Mouse (Mus musculus): ENCODE measurements around the gene Gaa. TPM values are rescaled to one million over a fixed set of nuclear protein-coding genes. Genes with fewer than 3 reads are reported as not detected.
"Not testable (repeated sequence)": the region's sequence is repeated elsewhere in the genome, so short reads cannot be mapped to it uniquely, and the experiment has no call there.

The Gaa gene
- polyA plus RNA-seq, 1 experiment from 2014 or later = 62.3 TPM

DNA sequence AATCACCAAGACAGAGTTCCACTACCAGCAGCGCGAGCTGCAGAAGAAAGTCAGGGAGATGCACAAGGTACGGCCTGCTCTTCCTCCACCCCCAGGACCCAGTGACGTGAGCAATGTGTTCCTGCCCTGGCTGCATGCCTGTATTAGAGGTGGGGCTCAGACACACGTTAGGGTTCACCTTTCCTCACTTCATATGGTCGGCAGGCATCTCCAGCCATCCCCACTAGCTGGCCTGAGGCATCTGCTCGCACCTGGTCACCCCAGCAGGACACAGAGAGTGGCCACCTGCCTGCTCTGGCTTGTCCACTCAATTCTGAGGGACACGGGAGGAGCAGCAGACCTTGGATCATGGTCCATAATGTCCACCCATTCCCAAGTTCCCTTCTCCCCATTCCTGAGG, 7.7 kb upstream of the Gaa start:
- ATAC-seq (replicated peaks; ENCODE audit: low FRiP score, low TSS enrichment, low read depth) (no peak), DNase-seq (ENCODE audit: low spot score) (no peak)
- WGBS = 83% methylated on average over 8 of the region's 8 CpGs

DNA sequence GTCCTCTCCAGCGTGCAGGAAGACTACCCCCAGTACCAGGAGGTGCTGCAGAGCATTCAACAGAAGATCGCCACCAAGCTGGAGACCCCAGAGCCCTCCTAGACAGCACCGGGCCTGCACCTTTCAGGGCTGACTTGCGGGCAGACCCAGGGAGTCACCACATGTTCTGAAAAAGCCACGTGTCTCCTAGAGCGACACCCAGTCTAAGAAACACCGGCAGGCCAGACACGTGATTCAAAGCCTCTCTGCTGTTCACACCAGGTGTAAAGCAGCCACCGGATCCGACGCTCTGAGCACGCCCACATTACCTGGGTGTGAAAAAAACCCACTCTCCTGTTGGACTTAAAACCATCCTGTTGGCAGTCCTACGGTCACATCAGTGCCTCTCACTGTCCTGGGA, 3.3 kb upstream of the Gaa start:
- H3K4me3 ChIP-seq (ENCODE audit: low read depth, low read length) = no peak overlapping the region
- 91% methylated on average over 13 of the region's 13 CpGs for WGBS
- H3K4me1 ChIP-seq (replicated peaks; ENCODE audit: control insufficient read depth, insufficient read depth, low read length) = peaks cover 6% of the 10 kb centered on the region; the same call in 1 of the 2 replicates
- no peaks in the 10 kb centered on the region for H3K27me3 ChIP-seq (replicated peaks; ENCODE audit: control insufficient read depth, insufficient read depth, low read length)
- DNase-seq (ENCODE audit: low spot score) (no peak), ATAC-seq (replicated peaks; ENCODE audit: low FRiP score, low TSS enrichment, low read depth) (no peak)
- H3K9ac ChIP-seq (ENCODE audit: low read length) = no peak overlapping the region
- no peaks in the 10 kb centered on the region for H3K36me3 ChIP-seq (ENCODE audit: control insufficient read depth, insufficient read depth, low read length)
- no peak overlapping the region for H3K27ac ChIP-seq (ENCODE audit: low read depth)
- no peaks in the 10 kb centered on the region for H3K9me3 ChIP-seq (ENCODE audit: control insufficient read depth, low read length)
- no peak overlapping the region for H3K4me2 ChIP-seq (ENCODE audit: low read length)

More for the DNA sequence above, 7.7 kb upstream of the Gaa start:
- no peak overlapping the region for H3K9ac ChIP-seq (ENCODE audit: low read length)
- H3K27ac ChIP-seq (ENCODE audit: low read depth) = no peak overlapping the region
- no peaks in the 10 kb centered on the region for H3K36me3 ChIP-seq (ENCODE audit: control insufficient read depth, insufficient read depth, low read length)
- H3K4me3 ChIP-seq (ENCODE audit: low read depth, low read length) = no peak overlapping the region
- no peaks in the 10 kb centered on the region for H3K9me3 ChIP-seq (ENCODE audit: control insufficient read depth, low read length)
- H3K4me1 ChIP-seq (replicated peaks; ENCODE audit: control insufficient read depth, insufficient read depth, low read length) = no peaks in the 10 kb centered on the region
- no peak overlapping the region for H3K4me2 ChIP-seq (ENCODE audit: low read length)
- no peaks in the 10 kb centered on the region for H3K27me3 ChIP-seq (replicated peaks; ENCODE audit: control insufficient read depth, insufficient read depth, low read length)

DNA sequence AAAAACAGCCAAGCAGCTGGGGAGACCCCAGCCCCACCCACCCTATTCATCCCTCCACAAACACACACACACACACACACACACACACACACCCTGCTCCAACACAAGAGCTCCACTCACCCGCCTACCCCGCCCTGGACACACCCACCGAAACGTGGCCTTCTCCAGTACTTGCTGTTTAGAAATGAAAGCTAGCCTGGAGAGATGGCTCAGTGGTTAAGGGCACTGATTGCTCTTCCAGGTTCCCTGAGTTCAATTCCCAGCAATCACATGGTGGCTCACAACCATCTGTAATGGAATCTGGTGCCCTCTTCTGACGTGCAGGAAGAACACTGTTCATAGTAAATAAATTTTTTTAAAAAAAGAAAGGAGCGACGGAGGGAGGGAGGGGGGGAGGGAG, 1.9 kb upstream of the Gaa start:
- Histone ChIP-seq H3K9ac (ENCODE audit: low read length) (no peak overlapping the region), H3K27me3 (replicated peaks; ENCODE audit: control insufficient read depth, insufficient read depth, low read length) (no peaks in the 10 kb centered on the region), H3K4me1 (replicated peaks; ENCODE audit: control insufficient read depth, insufficient read depth, low read length) (peaks cover 6% of the 10 kb centered on the region; the same call in 1 of the 2 replicates), H3K27ac (ENCODE audit: low read depth) (no peak overlapping the region), H3K36me3 (ENCODE audit: control insufficient read depth, insufficient read depth, low read length) (no peaks in the 10 kb centered on the region), H3K4me3 (ENCODE audit: low read depth, low read length) (no peak overlapping the region), H3K4me2 (ENCODE audit: low read length) (no peak overlapping the region), H3K9me3 (ENCODE audit: control insufficient read depth, low read length) (no peaks in the 10 kb centered on the region)
- DNase-seq (ENCODE audit: low spot score) (no peak), ATAC-seq (replicated peaks; ENCODE audit: low FRiP score, low TSS enrichment, low read depth) (no peak)
- WGBS = 76% methylated on average over 7 of the region's 7 CpGs

DNA sequence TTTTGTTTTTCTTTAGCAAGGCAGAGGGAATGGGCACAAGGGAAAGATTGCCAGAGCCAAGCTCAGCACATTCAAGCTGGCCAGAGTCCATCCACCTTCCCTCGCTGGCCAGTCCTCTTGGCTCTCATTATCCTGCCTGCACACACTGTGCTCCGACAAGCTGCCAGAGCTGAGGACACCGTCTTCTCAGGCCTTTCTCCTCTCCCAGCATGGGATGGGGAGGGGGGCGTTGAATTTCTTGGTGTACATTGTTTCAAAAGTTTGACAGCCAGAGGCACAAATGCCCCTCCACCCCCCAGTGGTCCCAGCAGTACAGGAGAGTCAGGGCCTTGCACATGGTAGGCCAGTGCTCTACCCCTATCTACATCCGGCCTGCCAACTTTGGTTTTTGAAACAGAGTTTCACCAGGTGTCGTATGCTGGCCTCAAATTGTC, 429 bp upstream of the Gaa start:
- WGBS = 49% methylated on average over 6 of the region's 6 CpGs
- no peaks in the 10 kb centered on the region for H3K36me3 ChIP-seq (ENCODE audit: control insufficient read depth, insufficient read depth, low read length)
- no peak overlapping the region for H3K27ac ChIP-seq (ENCODE audit: low read depth)
- peaks cover 6% of the 10 kb centered on the region; the same call in 1 of the 2 replicates for H3K4me1 ChIP-seq (replicated peaks; ENCODE audit: control insufficient read depth, insufficient read depth, low read length)
- no peak overlapping the region for H3K9ac ChIP-seq (ENCODE audit: low read length)
- H3K4me2 ChIP-seq (ENCODE audit: low read length) = peak overlapping the region; percentile 65
- H3K27me3 ChIP-seq (replicated peaks; ENCODE audit: control insufficient read depth, insufficient read depth, low read length) = no peaks in the 10 kb centered on the region
- ATAC-seq (replicated peaks; ENCODE audit: low FRiP score, low TSS enrichment, low read depth) (peak; percentile 57; the same call in 1 of the 2 replicates), DNase-seq (ENCODE audit: low spot score) (no peak)
- H3K9me3 ChIP-seq (ENCODE audit: control insufficient read depth, low read length) = no peaks in the 10 kb centered on the region
- no peak overlapping the region for H3K4me3 ChIP-seq (ENCODE audit: low read depth, low read length)

DNA sequence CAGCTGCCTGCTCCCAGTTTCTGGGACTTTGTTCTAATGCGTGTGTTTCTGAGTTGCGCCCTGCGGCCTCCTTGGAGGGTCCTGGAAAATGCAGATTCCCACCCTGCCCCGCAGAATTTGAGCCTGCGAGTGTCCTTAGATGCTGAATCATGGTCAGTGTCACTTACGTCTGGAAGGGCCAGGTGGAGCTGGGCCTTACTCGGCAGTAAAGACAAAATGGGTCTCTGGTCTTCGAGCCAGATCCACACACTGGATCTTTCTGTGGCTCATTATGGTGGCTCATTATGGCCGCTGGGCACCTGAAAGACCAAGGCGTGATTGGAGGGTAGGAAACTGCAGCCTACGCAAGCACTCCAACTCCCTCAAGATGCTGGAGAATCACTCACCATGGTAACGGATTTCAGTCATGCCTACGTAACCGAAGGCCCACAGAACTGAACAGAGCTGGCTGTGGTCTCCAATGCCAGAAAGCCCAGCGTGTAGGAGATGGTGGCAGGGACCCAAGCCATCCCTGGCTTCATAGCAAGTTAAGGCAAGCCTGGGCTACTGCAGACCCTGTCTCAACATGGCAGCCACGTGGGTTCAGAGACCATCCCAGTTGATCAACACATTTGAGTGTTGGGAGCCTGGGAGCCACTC, 989 bp downstream of the Gaa start:
- H3K36me3 ChIP-seq (ENCODE audit: control insufficient read depth, insufficient read depth, low read length) = peaks cover 4% of the 10 kb centered on the region; the same call in 1 of the 2 replicates
- peak overlapping the region; percentile 65 for H3K4me2 ChIP-seq (ENCODE audit: low read length)
- peak overlapping the region; percentile 64 for H3K9ac ChIP-seq (ENCODE audit: low read length)
- peaks cover 6% of the 10 kb centered on the region; the same call in 1 of the 2 replicates for H3K4me1 ChIP-seq (replicated peaks; ENCODE audit: control insufficient read depth, insufficient read depth, low read length)
- DNase-seq (ENCODE audit: low spot score) (no peak), ATAC-seq (replicated peaks; ENCODE audit: low FRiP score, low TSS enrichment, low read depth) (peak; percentile 7; the same call in 1 of the 2 replicates)
- 75% methylated on average over 16 of the region's 16 CpGs for WGBS
- peak overlapping the region; percentile 83 for H3K4me3 ChIP-seq (ENCODE audit: low read depth, low read length)
- no peaks in the 10 kb centered on the region for H3K9me3 ChIP-seq (ENCODE audit: control insufficient read depth, low read length)
- no peaks in the 10 kb centered on the region for H3K27me3 ChIP-seq (replicated peaks; ENCODE audit: control insufficient read depth, insufficient read depth, low read length)
- H3K27ac ChIP-seq (ENCODE audit: low read depth) = no peak overlapping the region

DNA sequence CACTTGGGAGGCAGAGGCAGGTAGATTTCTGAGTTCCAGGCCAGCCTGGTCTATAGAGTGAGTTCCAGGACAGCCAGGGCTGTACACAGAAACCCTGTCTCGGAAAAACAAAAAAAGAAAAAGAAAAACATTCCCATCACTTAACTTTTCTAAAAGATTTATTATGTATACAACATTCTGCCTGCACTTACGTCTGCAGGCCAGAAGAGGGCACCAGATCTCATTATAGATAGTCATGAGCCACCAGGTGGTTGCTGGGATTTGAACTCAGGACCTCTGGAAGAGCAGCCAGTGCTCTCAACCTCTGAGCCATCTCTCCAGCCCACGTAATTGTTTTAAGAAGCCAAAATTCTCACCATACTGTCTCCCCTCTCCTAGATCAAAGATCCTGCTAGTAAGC, 4.8 kb downstream of the Gaa start:
- not testable (repeated sequence) for H3K27me3 ChIP-seq (replicated peaks; ENCODE audit: control insufficient read depth, insufficient read depth, low read length); H3K27ac ChIP-seq (ENCODE audit: low read depth); H3K9me3 ChIP-seq (ENCODE audit: control insufficient read depth, low read length); H3K4me1 ChIP-seq (replicated peaks; ENCODE audit: control insufficient read depth, insufficient read depth, low read length); H3K4me2 ChIP-seq (ENCODE audit: low read length); ATAC-seq (replicated peaks; ENCODE audit: low FRiP score, low TSS enrichment, low read depth); H3K9ac ChIP-seq (ENCODE audit: low read length); DNase-seq (ENCODE audit: low spot score); H3K4me3 ChIP-seq (ENCODE audit: low read depth, low read length)
- peaks cover 24% of the 10 kb centered on the region for H3K36me3 ChIP-seq (ENCODE audit: control insufficient read depth, insufficient read depth, low read length)
- 67% methylated on average over 3 of the region's 3 CpGs for WGBS

DNA sequence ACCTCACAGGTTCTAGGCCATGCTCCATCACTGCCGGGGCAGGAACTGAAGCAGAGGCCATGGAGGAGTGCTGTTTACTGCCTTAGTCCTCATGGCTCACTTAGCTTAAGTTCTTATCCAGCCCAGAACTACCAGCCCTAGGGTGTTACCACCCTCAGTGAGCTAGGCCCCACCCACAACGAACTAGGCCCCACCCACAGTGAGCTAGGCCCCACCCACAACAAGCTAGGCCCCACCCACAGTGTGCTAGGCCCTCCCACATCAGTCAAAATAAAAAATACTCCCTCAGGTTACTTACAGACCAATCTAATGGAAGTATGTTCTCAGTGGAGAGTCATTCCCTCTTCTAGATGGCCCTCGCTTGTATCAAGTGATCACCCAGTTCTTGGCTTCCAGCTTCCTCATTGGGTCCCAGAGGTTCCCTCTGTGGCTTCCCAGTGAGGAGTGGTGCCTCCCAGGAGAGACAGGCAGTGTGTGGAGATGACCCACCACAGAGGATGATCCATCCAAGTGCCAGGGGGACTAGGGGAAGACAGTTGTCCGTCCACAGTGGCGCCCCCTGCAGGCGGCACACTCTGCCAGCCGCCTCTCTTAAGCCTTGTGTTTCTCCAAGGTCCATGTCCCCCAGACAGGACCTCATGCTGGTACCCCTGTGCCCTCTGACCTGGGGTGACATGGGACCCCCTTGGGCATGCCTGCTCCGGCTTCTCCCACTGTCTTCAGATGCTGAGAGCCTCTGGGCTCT, 5.7 kb downstream of the Gaa start:
- 83% methylated on average over 8 of the region's 8 CpGs for WGBS
- Histone ChIP-seq H3K27ac (ENCODE audit: low read depth) (no peak overlapping the region), H3K36me3 (ENCODE audit: control insufficient read depth, insufficient read depth, low read length) (peaks cover 30% of the 10 kb centered on the region), H3K9me3 (ENCODE audit: control insufficient read depth, low read length) (no peaks in the 10 kb centered on the region), H3K27me3 (replicated peaks; ENCODE audit: control insufficient read depth, insufficient read depth, low read length) (no peaks in the 10 kb centered on the region), H3K4me1 (replicated peaks; ENCODE audit: control insufficient read depth, insufficient read depth, low read length) (peaks cover 1% of the 10 kb centered on the region; the same call in 1 of the 2 replicates), H3K4me2 (ENCODE audit: low read length) (no peak overlapping the region), H3K9ac (ENCODE audit: low read length) (no peak overlapping the region), H3K4me3 (ENCODE audit: low read depth, low read length) (no peak overlapping the region)
- ATAC-seq (replicated peaks; ENCODE audit: low FRiP score, low TSS enrichment, low read depth) = no peak
- DNase-seq (ENCODE audit: low spot score) = no peak

DNA sequence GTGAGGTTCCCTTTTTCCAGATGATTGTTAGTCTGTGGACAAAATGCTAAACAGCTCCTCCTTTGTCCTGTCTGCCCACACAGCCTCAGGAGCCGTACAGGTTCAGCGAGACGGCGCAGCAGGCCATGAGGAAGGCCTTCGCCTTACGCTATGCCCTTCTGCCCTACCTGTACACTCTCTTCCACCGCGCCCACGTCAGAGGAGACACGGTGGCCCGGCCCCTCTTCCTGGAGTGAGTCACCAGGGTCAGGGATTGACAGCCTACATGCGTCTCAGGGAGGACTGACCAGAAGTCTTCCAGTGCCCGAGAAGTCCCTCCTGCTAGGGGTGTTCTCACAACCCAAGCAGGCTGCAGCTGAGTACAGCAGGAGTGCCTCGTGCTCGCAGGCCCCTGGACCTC, 13.3 kb downstream of the Gaa start:
- ATAC-seq (replicated peaks; ENCODE audit: low FRiP score, low TSS enrichment, low read depth) (no peak), DNase-seq (ENCODE audit: low spot score) (no peak)
- WGBS = 77% methylated on average over 15 of the region's 15 CpGs
- Histone ChIP-seq H3K4me1 (replicated peaks; ENCODE audit: control insufficient read depth, insufficient read depth, low read length) (no peaks in the 10 kb centered on the region), H3K9ac (ENCODE audit: low read length) (no peak overlapping the region), H3K27ac (ENCODE audit: low read depth) (no peak overlapping the region), H3K9me3 (ENCODE audit: control insufficient read depth, low read length) (no peaks in the 10 kb centered on the region), H3K36me3 (ENCODE audit: control insufficient read depth, insufficient read depth, low read length) (peaks cover 50% of the 10 kb centered on the region), H3K27me3 (replicated peaks; ENCODE audit: control insufficient read depth, insufficient read depth, low read length) (no peaks in the 10 kb centered on the region), H3K4me2 (ENCODE audit: low read length) (no peak overlapping the region), H3K4me3 (ENCODE audit: low read depth, low read length) (no peak overlapping the region)

Measured in intestine, embryonic 14.5 days (tissue).